Mouse (Mus musculus) frontal cortex, postnatal 10 days (tissue): ENCODE data around the gene Pmp22.

Experiments used
- DNase-seq, 2 experiments: peaks; one replicate each; pipeline ENCODE4 v3.0.0; 2022; ENCODE audit warnings: low spot score in 2 of 2, mixed read lengths in 1 of 2

The Pmp22 gene

GRCm38 (mm10) chr11:63128784-63129183 lies at the start of gene Pmp22:
Gene Pmp22, plus strand, starts transcription at chr11:63128982.
- no peak for DNase-seq

- no peak for DNase-seq
These were observed 44.2 kb upstream of the Pmp22 start for GRCm38 (mm10) chr11:63084536-63084935.

- DNase-seq = no peak
These were observed 40.1 kb upstream of the Pmp22 start for GRCm38 (mm10) chr11:63088672-63089071.

- no peak for DNase-seq
These were observed 38.6 kb upstream of the Pmp22 start for GRCm38 (mm10) chr11:63090210-63090609.

GRCm38 (mm10) chr11:63090986-63091385 lies 37.8 kb upstream of the Pmp22 start:
- no peak for DNase-seq

GRCm38 (mm10) chr11:63092271-63092670 lies 36.5 kb upstream of the Pmp22 start:
- DNase-seq = no peak

- no peak for DNase-seq
These were observed 35.2 kb upstream of the Pmp22 start for GRCm38 (mm10) chr11:63093601-63094000.

GRCm38 (mm10) chr11:63094496-63094895 lies 34.3 kb upstream of the Pmp22 start:
- DNase-seq = no peak

GRCm38 (mm10) chr11:63098016-63098415 lies 30.8 kb upstream of the Pmp22 start:
- DNase-seq = no peak

GRCm38 (mm10) chr11:63099390-63099789 lies 29.4 kb upstream of the Pmp22 start:
- no peak for DNase-seq

GRCm38 (mm10) chr11:63103256-63103655 lies 25.5 kb upstream of the Pmp22 start:
- peak in 1 of 2 experiments; percentile 34 for DNase-seq

- no peak for DNase-seq
These were observed 24.8 kb upstream of the Pmp22 start for GRCm38 (mm10) chr11:63104026-63104425.

- no peak for DNase-seq
These were observed 19.5 kb upstream of the Pmp22 start for GRCm38 (mm10) chr11:63109230-63109775.

GRCm38 (mm10) chr11:63110329-63110728 lies 18.5 kb upstream of the Pmp22 start:
- DNase-seq = no peak

- DNase-seq = no peak
These were observed 13.8 kb upstream of the Pmp22 start for GRCm38 (mm10) chr11:63114807-63115641.

GRCm38 (mm10) chr11:63116652-63117051 lies 12.1 kb upstream of the Pmp22 start:
- DNase-seq = no peak

GRCm38 (mm10) chr11:63117266-63117665 lies 11.5 kb upstream of the Pmp22 start:
- no peak for DNase-seq

- no peak for DNase-seq
These were observed 9.0 kb upstream of the Pmp22 start for GRCm38 (mm10) chr11:63119791-63120190.

GRCm38 (mm10) chr11:63122249-63122648 lies 6.5 kb upstream of the Pmp22 start:
- DNase-seq = no peak

GRCm38 (mm10) chr11:63122776-63123350 lies 5.9 kb upstream of the Pmp22 start:
- no peak for DNase-seq

- DNase-seq = no peak
These were observed 4.5 kb upstream of the Pmp22 start for GRCm38 (mm10) chr11:63124316-63124715.

- DNase-seq = no peak
These were observed 2.8 kb upstream of the Pmp22 start for GRCm38 (mm10) chr11:63125832-63126456.

- no peak for DNase-seq
These were observed 1.8 kb upstream of the Pmp22 start for GRCm38 (mm10) chr11:63126976-63127375.
